Mouse (Mus musculus) spleen, embryonic (tissue): ENCODE measurements around the gene Cdrt4.

ENCODE experiments used
- CTCF ChIA-PET: fragments of 350-600 bp; sonication (Branson Sonifier 250); formaldehyde crosslinking; loops from one replicate; lab custom pipeline; 2022; lab: Charles Lee

Cdrt4 gene

DNA sequence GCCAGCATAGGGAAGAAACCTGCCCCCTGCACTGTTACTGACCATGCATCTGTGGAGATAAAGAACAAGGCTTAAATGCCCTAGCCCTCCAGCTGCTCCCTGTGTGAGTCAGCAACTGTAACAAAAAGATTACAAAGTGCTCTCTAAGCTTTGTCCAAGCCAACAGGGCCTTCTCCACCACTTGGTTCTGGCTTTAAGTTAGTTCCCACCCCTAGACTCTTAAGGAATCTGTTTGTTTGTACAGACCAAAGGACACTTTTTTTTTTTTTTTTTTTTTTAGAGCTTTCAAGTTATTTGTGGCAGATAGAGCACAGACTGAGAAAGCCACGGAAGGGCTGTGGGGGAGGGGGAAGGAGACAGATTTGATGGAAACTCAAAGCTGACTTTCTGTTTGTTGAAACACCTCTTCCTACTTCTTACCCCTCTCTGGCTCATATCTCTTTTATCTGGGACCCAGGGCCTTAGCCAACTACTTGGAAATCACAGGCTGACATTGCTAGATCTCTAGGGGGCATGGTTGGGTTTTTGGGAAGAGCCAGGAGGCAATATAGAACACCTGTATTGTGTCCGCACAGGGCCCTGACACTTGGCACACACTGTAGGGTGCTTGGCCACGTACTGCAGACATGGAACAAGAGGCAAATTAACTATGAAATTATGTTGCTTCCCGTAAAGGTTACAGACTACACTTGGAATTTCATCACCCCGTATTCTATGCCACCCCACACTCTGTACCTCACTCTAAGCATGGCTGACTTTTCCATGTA, 44.9 kb downstream of the Cdrt4 start:
- CTCF ChIA-PET: no interaction called here

DNA sequence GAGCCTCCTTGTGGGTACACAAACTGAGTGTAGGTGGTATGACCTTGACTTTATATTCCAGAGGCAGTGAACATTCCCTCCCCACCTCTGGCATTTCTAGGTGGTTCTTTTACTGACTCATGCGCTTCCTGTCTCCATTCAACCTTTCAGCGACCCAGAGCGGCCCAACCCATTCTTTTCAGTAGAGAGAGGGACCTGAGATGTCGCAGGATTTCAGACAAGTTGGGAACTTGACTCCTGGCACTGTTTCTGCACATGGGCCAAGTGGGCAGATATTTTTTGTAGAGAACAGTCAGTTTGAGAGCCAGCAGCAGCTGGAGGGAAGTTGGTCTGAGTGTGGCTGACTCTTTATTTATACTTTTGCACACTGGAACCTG, 45.5 kb downstream of the Cdrt4 start:
- CTCF ChIA-PET: no interaction called here

GRCm38 (mm10) chr11:62997039-62997717, 46.2 kb downstream of the Cdrt4 start:
- CTCF ChIA-PET: no interaction called here

- CTCF ChIA-PET: no interaction called here
Observed at GRCm38 (mm10) chr11:62997718-62998281, 46.8 kb downstream of the Cdrt4 start.

- CTCF ChIA-PET: no interaction called here
Observed at GRCm38 (mm10) chr11:63000126-63000525, 49.1 kb downstream of the Cdrt4 start.

DNA sequence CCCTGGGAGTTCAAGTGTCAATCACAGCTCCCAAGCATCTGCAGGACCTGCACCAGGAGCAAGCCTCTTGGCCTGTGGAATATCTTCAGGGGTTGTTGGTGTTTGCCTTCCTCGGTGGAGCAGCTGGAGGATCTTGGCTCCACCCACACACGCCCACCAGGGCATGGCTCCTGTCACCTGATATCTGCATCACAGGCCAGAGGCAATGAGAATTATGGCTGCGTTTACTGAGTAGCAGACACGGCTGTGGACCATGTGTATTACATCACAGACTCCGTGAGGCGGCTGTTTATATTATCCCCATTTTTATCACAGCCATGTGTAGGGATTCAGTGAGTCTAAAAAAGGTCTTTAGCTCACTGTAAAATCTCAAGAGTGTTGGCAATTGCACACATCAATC, 53.6 kb downstream of the Cdrt4 start:
- CTCF ChIA-PET: no interaction called here

GRCm38 (mm10) chr11:63007376-63007775, 56.4 kb downstream of the Cdrt4 start:
- CTCF ChIA-PET: no interaction called here

DNA sequence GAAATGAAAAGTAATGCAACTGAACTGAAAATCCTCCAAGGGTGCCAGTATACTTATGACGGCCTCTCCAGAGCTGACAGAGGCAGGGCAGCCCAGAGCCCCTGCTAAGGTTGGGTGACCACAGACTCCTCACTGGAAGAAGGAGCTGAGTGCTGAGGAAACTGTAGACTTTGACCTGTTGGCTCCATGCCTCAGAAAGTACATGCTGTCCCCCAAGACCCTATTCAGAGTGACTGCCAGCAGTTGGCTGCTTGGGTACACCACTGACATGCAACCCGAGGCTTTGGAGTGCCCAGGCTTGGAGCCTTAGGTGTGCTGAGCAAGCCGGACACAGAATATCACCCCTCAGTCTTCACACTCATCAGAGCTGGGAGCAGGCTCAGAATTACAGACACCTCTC, 57.0 kb downstream of the Cdrt4 start:
- CTCF ChIA-PET: interaction anchor here (0.8 kb wide), 1 partner anchor 1039 kb away, joined by 3 read pairs; no protein-coding TSS in a partner anchor

DNA sequence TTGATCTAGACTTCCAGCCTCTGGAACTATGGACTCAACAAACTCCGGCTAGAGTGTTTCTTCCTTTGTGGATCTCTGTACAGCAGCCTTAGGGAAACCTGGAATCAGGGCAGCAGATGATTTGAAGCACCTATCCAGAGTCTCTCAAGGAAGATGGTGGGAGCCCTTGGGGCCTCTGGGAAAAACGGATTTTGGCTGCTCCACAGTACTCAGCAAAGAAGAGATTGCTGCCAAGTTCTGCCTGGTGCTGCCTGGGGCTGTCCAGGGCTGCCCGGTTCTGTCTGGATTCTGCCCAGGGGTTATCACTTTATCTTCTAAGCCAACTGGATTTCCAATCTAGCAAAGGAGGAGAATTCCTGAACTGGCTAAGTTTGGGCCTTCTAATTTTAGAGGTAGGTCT, 58.8 kb downstream of the Cdrt4 start:
- CTCF ChIA-PET: no interaction called here

DNA sequence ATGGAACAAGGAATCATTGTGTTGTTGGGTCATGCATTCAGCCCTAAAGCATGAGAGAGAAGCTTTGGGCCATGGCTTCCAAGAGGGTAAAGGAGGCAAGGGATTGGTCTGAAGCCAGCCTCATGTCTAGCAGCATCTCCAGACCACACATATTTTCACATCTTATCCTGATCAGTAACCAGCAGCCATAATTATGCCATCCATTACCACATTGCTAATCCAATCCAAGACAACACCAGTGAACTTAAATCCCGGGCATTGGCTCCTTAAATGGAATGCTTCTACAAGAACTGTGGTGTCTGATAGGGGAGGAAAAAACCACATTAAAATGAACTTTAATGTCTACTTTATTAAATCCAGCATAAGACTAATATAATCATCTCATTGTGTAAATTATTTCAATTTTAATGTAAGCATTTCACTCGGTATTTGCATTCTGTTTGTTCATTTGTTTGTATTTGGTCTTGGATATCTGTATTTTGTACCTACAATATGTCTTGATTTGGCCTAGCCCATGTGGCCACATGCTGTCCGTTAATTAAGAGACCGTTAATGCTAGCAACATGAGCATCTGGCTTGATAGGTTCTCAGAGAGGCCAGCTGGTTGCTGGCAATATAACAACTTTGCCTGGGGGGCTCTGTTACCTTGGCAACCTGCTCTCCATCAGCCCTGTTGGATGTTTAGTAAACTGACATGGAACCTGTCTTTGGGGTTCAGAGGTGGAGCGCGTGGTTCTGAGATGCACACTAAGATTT, 66.5 kb downstream of the Cdrt4 start:
- CTCF ChIA-PET: no interaction called here

DNA sequence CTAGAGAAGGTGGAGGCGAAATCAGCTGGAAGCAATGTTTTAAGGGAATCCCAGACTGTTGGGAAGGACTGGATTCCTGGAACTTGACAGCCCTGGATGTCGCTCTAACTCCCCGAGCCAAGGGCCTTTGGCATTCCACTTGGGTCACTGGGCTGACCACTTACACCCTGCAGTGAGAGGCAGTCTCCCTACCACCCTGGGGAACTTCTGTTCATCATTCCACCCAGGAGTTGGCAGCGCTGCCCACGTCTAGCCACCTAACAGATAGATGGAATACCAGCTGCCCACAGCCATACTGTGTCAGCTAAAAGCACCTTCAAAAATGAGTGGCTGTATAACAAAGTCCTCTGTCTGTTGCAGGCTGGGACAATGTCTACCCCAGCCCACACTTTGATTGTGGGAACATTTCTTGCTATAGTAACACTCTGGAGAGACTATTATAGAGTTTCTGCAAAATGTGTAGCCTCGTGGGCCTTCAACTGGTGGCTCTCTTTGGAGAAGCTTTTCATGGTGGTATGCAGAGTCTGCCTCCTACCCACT, 67.2 kb downstream of the Cdrt4 start:
- CTCF ChIA-PET: no interaction called here

- CTCF ChIA-PET: no interaction called here
Observed at GRCm38 (mm10) chr11:63020633-63021032, 69.6 kb downstream of the Cdrt4 start.

DNA sequence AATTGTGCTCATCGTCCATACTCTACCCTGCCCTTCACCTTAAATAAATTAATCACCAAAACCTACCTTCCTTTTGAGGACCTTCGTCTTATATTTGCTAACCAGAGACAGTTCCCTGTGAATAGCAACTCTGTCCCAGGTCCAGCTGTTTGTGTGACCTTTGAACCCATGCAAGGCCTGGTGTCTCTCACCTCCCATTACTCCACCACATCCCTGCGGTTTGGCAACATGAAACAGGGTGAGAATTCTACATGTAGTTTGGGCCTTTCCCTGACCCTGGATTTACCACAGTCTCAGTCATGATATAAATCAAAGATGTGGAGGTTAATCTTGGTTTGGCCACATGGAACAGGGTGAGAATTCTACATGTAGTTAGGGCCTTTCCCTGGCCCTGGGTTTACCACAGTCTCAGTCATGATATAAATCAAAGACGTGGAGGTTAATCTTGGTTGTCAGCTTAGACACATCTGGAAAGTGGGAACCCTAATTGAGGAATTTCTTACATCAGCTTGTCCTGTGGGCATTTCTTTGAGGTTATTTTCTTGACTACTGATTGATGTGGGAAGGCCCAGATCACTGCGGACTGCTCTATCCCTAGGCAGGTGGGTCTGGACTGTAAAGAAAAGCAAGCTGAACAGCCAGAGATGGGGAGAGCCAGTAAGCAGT, 70.3 kb downstream of the Cdrt4 start:
- CTCF ChIA-PET: no interaction called here

DNA sequence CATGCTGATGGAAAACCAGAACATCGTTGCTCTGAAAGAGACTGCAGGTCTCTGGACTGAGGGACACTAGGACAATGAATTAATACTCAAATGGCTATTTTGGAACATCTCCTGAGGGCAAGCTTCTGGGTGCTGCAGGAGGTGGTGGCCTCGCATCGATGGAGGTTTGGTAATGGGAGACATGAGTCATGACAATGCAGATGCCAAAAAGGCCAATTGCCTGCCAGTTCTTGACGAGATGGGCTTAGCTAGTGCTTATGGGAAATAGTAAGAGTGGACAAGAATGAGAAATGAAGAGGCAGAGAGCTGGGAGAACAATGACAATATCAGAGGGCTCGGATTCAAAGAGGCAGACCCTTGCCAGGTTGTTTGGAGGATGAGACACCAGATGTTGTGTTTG, 72.5 kb downstream of the Cdrt4 start:
- CTCF ChIA-PET: no interaction called here

GRCm38 (mm10) chr11:63024136-63024535, 73.1 kb downstream of the Cdrt4 start:
- CTCF ChIA-PET: no interaction called here

DNA sequence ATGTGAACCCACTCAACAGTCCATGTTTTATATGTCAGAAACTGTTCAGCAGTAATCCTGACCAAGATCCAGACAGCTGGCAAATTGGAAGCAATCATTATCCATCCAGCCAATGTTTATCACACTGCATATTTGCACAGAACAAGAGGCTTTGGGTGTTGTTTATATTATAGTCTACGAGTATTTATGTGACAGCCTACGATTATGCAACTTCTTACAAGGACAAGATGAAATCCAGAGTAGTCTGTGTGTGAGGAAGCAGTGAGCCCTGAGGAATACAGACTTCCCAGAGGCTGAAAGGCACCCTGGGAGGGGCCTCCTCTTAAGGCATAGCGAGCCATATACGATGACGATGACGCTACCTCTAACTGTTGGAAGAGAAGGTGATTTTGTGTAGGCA, 74.5 kb downstream of the Cdrt4 start:
- CTCF ChIA-PET: no interaction called here

DNA sequence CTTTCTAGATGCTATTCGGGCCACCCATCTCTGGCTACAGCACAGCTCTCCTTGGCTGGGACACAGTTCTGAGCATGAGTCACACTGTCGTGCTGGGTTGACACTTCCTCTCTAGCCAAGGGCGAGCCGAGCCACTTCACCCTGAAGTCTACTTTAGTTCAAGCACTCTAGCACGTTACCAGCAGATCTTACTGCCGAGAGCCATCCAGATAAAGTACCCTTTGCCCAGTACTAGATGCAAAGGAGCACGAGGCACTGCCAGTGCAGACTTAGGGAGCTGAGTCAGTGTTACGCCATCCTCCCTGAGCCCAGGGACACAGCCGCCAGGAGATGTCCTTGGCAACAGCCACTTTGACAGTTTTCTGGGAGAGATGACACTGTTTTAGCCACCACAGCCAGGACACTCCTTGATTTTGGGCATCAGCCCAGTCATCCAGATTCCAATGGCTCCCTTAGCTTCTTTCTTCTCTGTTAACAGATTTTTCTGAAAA, 75.7 kb downstream of the Cdrt4 start:
- CTCF ChIA-PET: no interaction called here

DNA sequence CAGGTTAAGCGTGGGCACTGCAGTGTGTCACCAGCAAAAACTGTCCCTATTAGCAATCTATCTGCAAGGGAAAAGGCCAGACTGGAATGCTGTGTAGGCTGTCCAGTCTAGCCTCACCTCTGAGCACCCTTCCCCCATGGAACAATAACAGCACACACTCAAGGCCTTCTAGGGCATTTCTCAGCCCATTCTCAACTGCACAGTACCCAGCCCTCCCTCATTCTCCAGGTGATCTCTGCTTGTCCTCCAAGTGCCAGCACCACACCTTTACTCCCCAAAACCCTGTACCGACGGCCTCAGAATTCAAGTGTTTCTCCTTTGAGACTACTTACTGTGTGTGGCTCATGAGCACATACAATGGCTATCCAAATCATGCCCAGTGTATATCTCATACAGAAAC, 77.1 kb downstream of the Cdrt4 start:
- CTCF ChIA-PET: no interaction called here

- CTCF ChIA-PET: no interaction called here
Observed at GRCm38 (mm10) chr11:63029148-63029714, 78.2 kb downstream of the Cdrt4 start.

DNA sequence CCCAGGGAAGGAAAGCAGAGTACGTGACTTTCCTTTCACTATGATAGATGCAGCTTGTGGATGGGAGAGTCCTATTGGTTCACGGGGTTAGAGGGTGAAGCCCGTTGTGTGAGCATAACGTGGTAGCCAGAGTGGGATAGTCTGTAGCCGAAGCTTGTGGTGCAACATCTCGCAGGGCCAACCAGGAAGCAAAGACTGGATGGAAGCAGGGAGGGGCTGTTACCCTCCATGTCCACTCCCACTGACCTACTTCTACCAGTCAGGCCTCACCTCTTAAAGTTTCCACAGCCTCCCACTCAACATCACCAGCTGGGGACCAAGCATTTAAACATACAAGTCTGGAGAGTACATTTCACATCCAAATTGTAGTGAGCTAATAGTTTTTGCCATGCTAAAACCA, 78.7 kb downstream of the Cdrt4 start:
- CTCF ChIA-PET: no interaction called here
